Comparison of ENCODE assay signal across 9 mouse cellular contexts in the genomic region with DNA sequence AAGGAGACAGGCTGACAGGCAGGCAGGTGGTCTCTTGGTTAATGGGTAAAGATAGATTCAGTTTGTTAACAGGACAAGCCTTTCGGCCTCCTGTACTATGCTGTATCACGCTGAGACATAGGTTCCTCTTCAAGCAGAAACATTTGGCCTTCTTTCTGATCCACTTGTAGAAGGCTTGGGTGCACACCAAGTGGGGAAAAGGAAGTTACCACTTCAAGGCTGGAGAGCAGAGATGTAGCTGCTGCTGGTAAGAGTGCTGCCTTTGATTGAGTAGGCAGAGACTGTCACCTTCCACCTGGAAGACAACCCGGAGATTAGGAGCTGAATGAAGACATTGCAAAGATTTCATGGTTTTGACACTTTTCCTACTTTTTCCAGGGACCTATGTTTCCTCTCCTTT. TPM values are rescaled to one million over a fixed set of nuclear protein-coding genes. Genes with fewer than 3 reads are reported as not detected.
DNase-seq lines count a peak whose midpoint lies in the region; ATAC-seq and TF ChIP-seq lines count a peak whose summit lies in the region.
"Had no signal": no experiment of that assay in that cellular context is flagged by ENCODE, and none has a peak within 500 bp of the region (broad histone marks: within the 10 kb centered on the region; RNA-seq: fewer than 3 reads in every experiment).

No protein-coding gene starts in this region.

- TF ChIP-seq EP300 in CH12.LX (IDR thresholded peaks at IDR 0.05; ENCODE audit: low read length): no peak

- TF ChIP-seq POLR2A in CH12.LX (IDR thresholded peaks at IDR 0.05; ENCODE audit: low read depth, low read length): no peak

- DNase-seq in heart, postnatal 25 days (ENCODE audit: low spot score): no peak
- no peak for DNase-seq in CH12.LX (ENCODE audit: extremely low read depth)
- no peak for DNase-seq in forebrain, postnatal 0 days
- DNase-seq in adrenal gland, postnatal 25 days: no peak
- DNase-seq in T-cell, adult 2 months (ENCODE audit: low spot score): no peak
- DNase-seq: gastrocnemius, adult 2 months had no signal

- intact Hi-C loops in heart, postnatal 25 days (cut with DNase I): loop anchor here (5.0 kb wide), 1 partner anchor 76 kb away; no protein-coding TSS in a partner anchor

- H3K27me3 ChIP-seq in heart, embryonic 16.5 days (ENCODE audit: control insufficient read depth, insufficient read depth, low read length): no peaks in the 10 kb centered on the region
- H3K27me3 ChIP-seq in CH12.LX (replicated peaks): peaks cover 30% of the 10 kb centered on the region
- peaks cover 3% of the 10 kb centered on the region; the same call in 1 of the 2 replicates for H3K27me3 ChIP-seq in forebrain, postnatal 0 days (ENCODE audit: insufficient read depth, low read length)
- H3K27me3 ChIP-seq in midbrain, embryonic 12.5 days: no peaks in the 10 kb centered on the region

- H3K27ac ChIP-seq in heart, embryonic 16.5 days (ENCODE audit: low read length): no peak overlapping the region
- peak overlapping the region; percentile 75; the same call in 1 of the 2 replicates for H3K27ac ChIP-seq in CH12.LX (ENCODE audit: insufficient read depth, low read depth)
- no peak overlapping the region for H3K27ac ChIP-seq in forebrain, postnatal 0 days (ENCODE audit: low read depth, low read length)
- 0 out of 2 replicates have a peak overlapping the region, but pooled peaks have one; percentile 86 for H3K27ac ChIP-seq in midbrain, embryonic 12.5 days (replicated peaks)
- H3K27ac ChIP-seq: gastrocnemius, adult 2 months had no signal

- 65% methylated on average over 3 of the region's 3 CpGs for WGBS in heart, embryonic 16.5 days
- 64% methylated on average over 3 of the region's 3 CpGs for WGBS in forebrain, postnatal 0 days
- 67% methylated on average over 3 of the region's 3 CpGs for WGBS in midbrain, embryonic 12.5 days

- in situ Hi-C loops in CH12.LX (cut with MboI; ENCODE audit: low pct_ligation_motif_present, low pct_unique_long_range_greater_than_20kb, low sequenced_read_pairs): no loop called here

- H3K4me2 ChIP-seq in heart, embryonic 16.5 days (ENCODE audit: low read depth, low read length): peak overlapping the region; percentile 79
- H3K4me2 ChIP-seq in CH12.LX (ENCODE audit: insufficient read depth, low read depth, poor library complexity, severe bottlenecking): peak overlapping the region; percentile 85
- H3K4me2 ChIP-seq in forebrain, postnatal 0 days (ENCODE audit: low read depth): peak overlapping the region; percentile 69
- peak overlapping the region; percentile 84 for H3K4me2 ChIP-seq in midbrain, embryonic 12.5 days (replicated peaks)

- dilution Hi-C loops in CH12.LX (cut with MboI; ENCODE audit: extremely low pct_ligation_motif_present, extremely low pct_unique_long_range_greater_than_20kb, low sequenced_read_pairs): no loop called here

- no peak for ATAC-seq in heart, embryonic 16.5 days (replicated peaks; ENCODE audit: extremely low read depth, insufficient read depth, low FRiP score)
- ATAC-seq in forebrain, postnatal 0 days: no peak
- ATAC-seq in midbrain, embryonic 12.5 days (ENCODE audit: low FRiP score, low read depth): no peak
- ATAC-seq in inflammation-experienced regulatory T-cells, adult 6 months: no peak

- H3K4me1 ChIP-seq in heart, embryonic 16.5 days (ENCODE audit: control insufficient read depth, insufficient read depth, low read length): peaks cover 12% of the 10 kb centered on the region
- peaks cover 10 to 59% of the 10 kb centered on the region in 2 experiments for H3K4me1 ChIP-seq in CH12.LX (ENCODE audit: control insufficient read depth in 1 of 2, insufficient read depth in 2 of 2)
- peaks cover 24% of the 10 kb centered on the region for H3K4me1 ChIP-seq in forebrain, postnatal 0 days (ENCODE audit: insufficient read depth)
- peaks cover 31% of the 10 kb centered on the region for H3K4me1 ChIP-seq in midbrain, embryonic 12.5 days

- peaks cover 51% of the 10 kb centered on the region for H3K79me2 ChIP-seq in CH12.LX (replicated peaks; ENCODE audit: control insufficient read depth, extremely low read depth, insufficient read depth, poor library complexity, severe bottlenecking)

- no peak for TF ChIP-seq RAD21 in CH12.LX (IDR thresholded peaks at IDR 0.05; ENCODE audit: low read depth, low read length)

- H3K4me3 ChIP-seq in heart, embryonic 16.5 days (ENCODE audit: low read length): peak overlapping the region; percentile 81
- peak overlapping the region; percentile 72 to 78 (median 72) for H3K4me3 ChIP-seq in CH12.LX (replicated peaks in 1 of 3; ENCODE audit: low read depth in 2 of 3, low read length in 2 of 3, poor library complexity in 1 of 3)
- peak overlapping the region; percentile 81 for H3K4me3 ChIP-seq in forebrain, postnatal 0 days (ENCODE audit: low read depth, low read length)
- H3K4me3 ChIP-seq in midbrain, embryonic 12.5 days: peak overlapping the region; percentile 89

- no peak overlapping the region; the same call in 1 of the 2 replicates for H3K9ac ChIP-seq in heart, embryonic 16.5 days (ENCODE audit: low read length)
- H3K9ac ChIP-seq in CH12.LX (ENCODE audit: insufficient read depth, low read depth): peak overlapping the region; percentile 79
- H3K9ac ChIP-seq in forebrain, postnatal 0 days: no peak overlapping the region
- peak overlapping the region; percentile 94 for H3K9ac ChIP-seq in midbrain, embryonic 12.5 days (replicated peaks)

- TF ChIP-seq CTCF in CH12.LX (conservative IDR thresholded peaks at IDR 0.05 in 1 of 2, IDR thresholded peaks at IDR 0.05 in 1 of 2; ENCODE audit: low read depth in 2 of 2, low read length in 2 of 2): no peak
- TF ChIP-seq CTCF in forebrain, postnatal 0 days (IDR thresholded peaks at IDR 0.05; ENCODE audit: low read depth): no peak

- H3K9me3 ChIP-seq in heart, embryonic 16.5 days (replicated peaks; ENCODE audit: control insufficient read depth, low read length): no peaks in the 10 kb centered on the region
- no peaks in the 10 kb centered on the region for H3K9me3 ChIP-seq in CH12.LX (replicated peaks; ENCODE audit: low read length)
- H3K9me3 ChIP-seq in forebrain, postnatal 0 days (ENCODE audit: low read length): no peaks in the 10 kb centered on the region
- no peaks in the 10 kb centered on the region for H3K9me3 ChIP-seq in midbrain, embryonic 12.5 days

- H3K36me3 ChIP-seq in heart, embryonic 16.5 days (ENCODE audit: control insufficient read depth, insufficient read depth): 0 out of 2 replicates have a peak, but pooled peaks cover 6% of the 10 kb centered on the region
- H3K36me3 ChIP-seq in CH12.LX (replicated peaks in 1 of 2; ENCODE audit: control insufficient read depth in 1 of 2, insufficient read depth in 1 of 2, low read length in 1 of 2): peaks cover 0 to 15% of the 10 kb centered on the region in 2 experiments
- peaks cover 5% of the 10 kb centered on the region; the same call in 1 of the 2 replicates for H3K36me3 ChIP-seq in forebrain, postnatal 0 days (ENCODE audit: insufficient read depth)
- peaks cover 13% of the 10 kb centered on the region; the same call in 1 of the 2 replicates for H3K36me3 ChIP-seq in midbrain, embryonic 12.5 days

TF ChIP-seq in CH12.LX, 34 proteins besides CTCF, POLR2A, EP300 and RAD21:
- TF ChIP-seq USF1 (IDR thresholded peaks at IDR 0.05; ENCODE audit: low read depth, low read length) (no peak), MAZ (IDR thresholded peaks at IDR 0.05; ENCODE audit: low read depth, low read length) (no peak), CHD2 (IDR thresholded peaks at IDR 0.05; ENCODE audit: low read length) (no peak), RCOR1 (conservative IDR thresholded peaks at IDR 0.05; ENCODE audit: low read depth, low read length) (no peak), MYC (IDR thresholded peaks at IDR 0.05; ENCODE audit: low read depth, low read length) (no peak), HCFC1 (IDR thresholded peaks at IDR 0.05; ENCODE audit: low read depth, low read length) (no peak), MXI1 (IDR thresholded peaks at IDR 0.05; ENCODE audit: low read depth, low read length) (no peak), TCF12 (IDR thresholded peaks at IDR 0.05; ENCODE audit: low read depth, low read length) (no peak), GABPA (IDR thresholded peaks at IDR 0.05; ENCODE audit: insufficient replicate concordance, low read depth, low read length) (no peak)

RNA-seq across cellular contexts. Expression of a gene that starts 1.3 kb away (rescaled TPM):
- 18.0 and 18.1 TPM in 2 replicates for polyA plus RNA-seq in heart, embryonic 16.5 days (2015; fragmentation: Nextera tagmentation; extraction: Ambion mirVana)
- 1 to 10 TPM; 5.1 to 6.3 TPM for total RNA-seq in heart, postnatal 25 days (2021)
- total RNA-seq in CH12.LX (2012; rRNA removed) (21.8 and 27.1 TPM in 2 replicates), CH12.LX (2014; rRNA removed) (14.8 and 15.6 TPM in 2 replicates)
- 19.3 and 25.9 TPM in 2 replicates for polyA plus RNA-seq in CH12.LX (2012; ENCODE audit: insufficient read length, low read depth)
- total RNA-seq in forebrain, postnatal 0 days (2014; rRNA removed): 50.2 and 51.1 TPM in 2 replicates
- 65.2 and 74.7 TPM in 2 replicates for polyA plus RNA-seq in forebrain, postnatal 0 days (2015; fragmentation: Nextera tagmentation; extraction: Ambion mirVana)
- 55.3 and 56.5 TPM in 2 replicates for polyA plus RNA-seq in midbrain, embryonic 12.5 days (2016; fragmentation: Nextera tagmentation; extraction: Ambion mirVana)
- polyA plus RNA-seq in inflammation-experienced regulatory T-cells, adult 6 months (2017; shearing (Covaris generic)): under 1 TPM in 1 of 3 experiments, not detected in 2; 0.67 TPM
- 11.7 and 12.8 TPM in 2 replicates for total RNA-seq in adrenal gland, postnatal 25 days (2021)

Comparison
In these comparisons a context has a peak if more than half of its experiments do, and no peak if none do; other contexts are left out.
1. H3K27ac ChIP-seq: peak in CH12.LX (single experiment) and midbrain, embryonic 12.5 days (single experiment); none in heart, embryonic 16.5 days (single experiment) and forebrain, postnatal 0 days (single experiment).
2. H3K9ac ChIP-seq: peak in CH12.LX (single experiment) and midbrain, embryonic 12.5 days (single experiment); none in heart, embryonic 16.5 days (single experiment) and forebrain, postnatal 0 days (single experiment).
3. RNA of a gene that starts 1.3 kb away (polyA plus RNA-seq): 65.2 to 74.7 TPM in forebrain, postnatal 0 days, 55.3 to 56.5 TPM in midbrain, embryonic 12.5 days, 19.3 to 25.9 TPM in CH12.LX and 18.0 to 18.1 TPM in heart, embryonic 16.5 days; 0.67 TPM in inflammation-experienced regulatory T-cells, adult 6 months; every median in the first group is over 10 times any median in the second.
4. Peak in every context shown above with its lines, with median percentiles within 50 percentile points of each other: H3K4me2 ChIP-seq and H3K4me3 ChIP-seq.